Mouse (Mus musculus) pancreas, adult 10 weeks (tissue): ENCODE results near the gene Cacna1a. TPM values are rescaled to one million over a fixed set of nuclear protein-coding genes. Genes with fewer than 3 reads are reported as not detected.

Experiments used
- polyA plus RNA-seq: library from polyadenylated mRNA; stranded (reverse); fragments of 350-450 nt; fragmentation: Illumina TruSeq; extraction: RNeasy Lipid Tissue Mini Kit (QIAGEN cat#74804); gene quantifications from one replicate; pipeline ENCODE4 v1.2.3, GENCODE M21; 2015; ENCODE audit warnings: low read depth, low replicate concordance; ENCODE audit not compliant: insufficient read depth

The Cacna1a gene
- 9.7 TPM for polyA plus RNA-seq

DNA sequence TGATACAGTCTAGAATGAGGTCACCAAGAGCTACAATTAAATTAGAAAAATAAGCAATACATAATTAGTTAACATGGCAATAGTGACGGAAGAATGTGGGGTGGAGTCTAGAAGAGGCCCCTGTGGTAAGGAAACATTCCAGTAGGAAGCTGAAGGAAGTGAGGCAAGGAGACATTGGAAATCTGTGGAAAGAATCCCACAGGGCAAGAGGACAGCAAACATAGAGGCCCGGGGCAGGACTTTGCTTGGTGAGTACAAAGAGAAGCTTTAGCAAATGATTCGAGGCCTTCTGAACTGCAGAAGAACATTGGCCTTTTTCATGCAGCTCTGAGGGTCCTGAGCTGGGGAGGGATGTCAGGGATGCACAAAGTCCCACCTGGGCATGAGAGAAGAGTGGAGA is at the start of gene Cacna1a:
Cacna1a (plus strand) TSS at position 166 of the 400 bp plus-strand sequence.

DNA sequence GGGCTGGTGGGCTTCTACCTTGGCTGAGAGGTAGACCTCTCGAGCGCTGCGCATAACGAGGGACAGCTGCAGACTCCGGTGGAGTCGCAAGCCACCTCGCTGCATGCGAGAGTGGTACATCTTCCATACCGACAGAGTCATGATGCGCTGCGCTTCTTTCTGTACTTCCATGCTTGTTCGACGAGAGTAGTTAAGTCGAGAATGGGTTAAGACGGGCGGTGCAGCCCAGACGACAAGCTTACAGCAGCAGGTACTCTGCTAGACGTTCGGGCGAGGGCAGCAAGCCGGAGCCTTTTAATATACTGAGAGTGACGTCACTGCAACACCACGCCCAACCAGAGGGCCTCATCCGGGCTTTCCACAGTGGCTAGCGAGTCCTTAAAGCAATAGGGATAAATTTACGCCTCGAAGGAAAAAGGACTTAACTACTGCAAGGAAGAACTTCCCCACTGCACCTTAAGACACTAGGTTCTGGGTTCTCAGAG is 274.4 kb downstream of the Cacna1a start, which contains the start of gene Ier2:
Ier2 (minus strand) TSS at position 272 of the 485 bp plus-strand sequence.

DNA sequence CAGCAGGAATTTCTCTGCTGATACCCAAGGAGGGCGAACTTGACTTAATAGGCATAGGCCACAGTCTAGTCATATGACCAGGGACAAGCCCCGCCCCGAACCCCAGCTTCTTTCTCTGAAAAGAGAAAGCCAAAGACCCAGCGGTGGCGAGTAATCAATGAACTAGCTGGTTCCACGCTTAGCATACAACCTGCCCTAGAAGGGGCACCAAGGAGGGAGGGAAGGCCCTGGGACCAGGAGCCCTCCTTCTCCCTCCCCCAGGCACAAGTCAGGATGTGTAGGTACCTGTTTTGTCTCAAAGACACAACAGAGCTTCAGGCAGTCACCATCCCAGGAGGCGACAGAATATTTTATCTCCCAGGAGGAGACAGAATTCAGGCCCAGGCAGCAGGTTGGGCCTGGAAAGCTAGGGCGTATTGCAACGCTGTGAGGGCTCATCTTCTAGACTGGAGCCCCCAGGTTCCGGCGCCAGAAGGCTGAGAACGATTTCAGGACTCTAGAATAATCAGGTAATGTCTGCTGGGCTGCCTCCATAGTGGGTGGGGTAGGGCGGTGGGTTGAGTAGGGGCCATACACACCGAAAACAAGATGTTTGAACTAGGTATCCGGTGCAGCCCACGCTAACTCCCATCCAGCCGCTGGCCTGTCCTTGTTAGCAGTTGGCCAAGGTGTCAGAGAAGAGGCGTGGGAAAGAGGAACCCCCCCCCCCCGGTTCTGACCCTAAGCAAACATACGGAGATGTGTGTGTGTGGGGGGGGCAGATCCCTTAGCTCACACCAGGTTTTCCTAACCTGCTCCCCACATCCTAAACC is 298.2 kb downstream of the Cacna1a start, which contains the start of gene Trmt1:
Trmt1 (plus strand) TSS at position 117 of the 812 bp plus-strand sequence.

DNA sequence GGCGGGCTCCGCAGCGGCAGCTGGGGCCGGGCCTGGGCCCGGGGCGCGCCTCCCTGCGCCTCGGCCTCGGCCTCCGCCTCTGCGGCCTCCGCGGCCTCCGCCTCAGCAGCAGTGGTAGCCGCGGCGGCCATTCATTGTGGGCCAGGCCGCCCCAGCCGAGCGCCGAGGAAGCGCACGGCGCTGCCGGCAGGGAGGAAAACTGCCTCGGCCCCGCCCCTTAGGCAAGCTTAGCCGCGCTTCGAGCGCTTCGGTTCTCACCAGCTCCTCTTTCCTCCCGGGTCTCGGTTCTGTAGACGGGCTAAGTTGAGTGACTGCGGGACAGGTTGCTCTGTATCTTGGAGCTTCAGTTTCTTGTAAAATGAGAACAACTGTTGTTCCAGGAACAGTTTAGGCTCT is 299.5 kb downstream of the Cacna1a start, which contains the start of gene Nacc1:
Nacc1 (minus strand) TSS at position 158 of the 396 bp plus-strand sequence.

Other genes starting within 250 kb of the Cacna1a start
- gene Cc2d1a, start 240.5 kb upstream of the Cacna1a start, polyA plus RNA-seq: 6.1 TPM
- gene 4930432K21Rik, start 240.4 kb upstream of the Cacna1a start, polyA plus RNA-seq: not detected
- not detected for gene Nanos3, start 203.2 kb upstream of the Cacna1a start, polyA plus RNA-seq
- 0.96 TPM for gene Zswim4, start 151.4 kb upstream of the Cacna1a start, polyA plus RNA-seq
- gene D8Ertd738e, start 138.7 kb upstream of the Cacna1a start, polyA plus RNA-seq: 75.9 TPM
- gene Mri1, start 131.1 kb upstream of the Cacna1a start, polyA plus RNA-seq: 6.5 TPM
- gene Ccdc130, start 118.1 kb upstream of the Cacna1a start, polyA plus RNA-seq: 9.7 TPM